Mouse (Mus musculus) heart, postnatal 10 days (tissue): ENCODE data around the gene Rnaseh2b. TPM values are rescaled to one million over a fixed set of nuclear protein-coding genes. Genes with fewer than 3 reads are reported as not detected.

Experiments
- DNase-seq, 2 experiments: peaks; one replicate each; pipeline ENCODE4 v3.0.0; 2021
- intact Hi-C: fragments of 180-260 bp; cut with DNase I; formaldehyde crosslinking; loops from one replicate; pipeline ENCODE4 v1.15.1; 2025
- total RNA-seq, 2 experiments: library from RNA; stranded (reverse); gene quantifications; 2 replicates each; pipeline ENCODE4 v1.2.3; 2021

The Rnaseh2b gene
- total RNA-seq, 2 experiments from 2014 or later: 21.1 to 26.8 TPM

GRCm38 (mm10) chr14:62417501-62417900 is 125.1 kb downstream of the Rnaseh2b start:
- DNase-seq: no peak
- intact Hi-C loops: no loop called here

- intact Hi-C loops: no loop called here
- DNase-seq: no peak
These were observed 129.9 kb downstream of the Rnaseh2b start for GRCm38 (mm10) chr14:62422265-62422664.

Other genes with a start within 250 kb of the Rnaseh2b start
- under 1 TPM in 1 of 2 experiments, not detected in 1; 0.17 TPM for gene Dleu7, start 458 bp downstream of the Rnaseh2b start, total RNA-seq
- gene Gucy1b2, start 163.7 kb downstream of the Rnaseh2b start, total RNA-seq: not detected